Comparison of ENCODE assay signal across 26 mouse cellular contexts in genomic region chr14:46296275-46296674, GRCm38 (mm10).
DNase-seq lines count a peak whose midpoint lies in the region; ATAC-seq lines count a peak whose summit lies in the region.
"Had no signal": no experiment of that assay in that cellular context is flagged by ENCODE, and none has a peak within 500 bp of the region (broad histone marks: within the 10 kb centered on the region; RNA-seq: fewer than 3 reads in every experiment).

No protein-coding gene starts in this region.

- H3K36me3 ChIP-seq in hindbrain, embryonic 12.5 days = no peaks in the 10 kb centered on the region
- H3K36me3 ChIP-seq: embryonic facial prominence, embryonic 13.5 days; forebrain, embryonic 12.5 days; heart, embryonic 13.5 days; hindbrain, embryonic 10.5 days; limb, embryonic 12.5 days; midbrain, embryonic 13.5 days had no signal

- H3K9ac ChIP-seq in hindbrain, embryonic 12.5 days = no peak overlapping the region
- H3K9ac ChIP-seq: embryonic facial prominence, embryonic 13.5 days; forebrain, embryonic 12.5 days; heart, embryonic 13.5 days; limb, embryonic 12.5 days; liver, postnatal 0 days; midbrain, embryonic 13.5 days had no signal

- no peak overlapping the region for H3K4me3 ChIP-seq in hindbrain, embryonic 12.5 days
- H3K4me3 ChIP-seq: embryonic facial prominence, embryonic 13.5 days; erythroblast, embryonic 14.5 days; forebrain, embryonic 12.5 days; heart, embryonic 13.5 days; hindbrain, embryonic 10.5 days; limb, embryonic 12.5 days; megakaryocyte, embryonic 14.5 days; midbrain, embryonic 13.5 days had no signal

- intact Hi-C loops in heart, postnatal 25 days (cut with DNase I) = no loop called here

- DNase-seq in kidney, postnatal 10 days = peak; percentile 16
- DNase-seq in kidney, adult 11 months = no peak
- DNase-seq in gastrocnemius, adult 8-10 months (ENCODE audit: low spot score in 2 of 2) = peak; percentile 52 to 69
- DNase-seq in gastrocnemius, postnatal 25 days = peak; percentile 77
- peak; percentile 70 for DNase-seq in heart, postnatal 25 days (ENCODE audit: low spot score)
- DNase-seq: adrenal gland, postnatal 14 days; cerebellum, adult 2 months; cerebellum, postnatal 36 days; embryo, embryonic 11 days; kidney, postnatal 36 days; layer of hippocampus, postnatal 36 days; liver, postnatal 0 days had no signal

- H3K4me2 ChIP-seq in hindbrain, embryonic 12.5 days (replicated peaks) = no peak overlapping the region
- H3K4me2 ChIP-seq: embryonic facial prominence, embryonic 13.5 days; forebrain, embryonic 12.5 days; heart, embryonic 13.5 days; limb, embryonic 12.5 days; liver, embryonic 11.5 days; midbrain, embryonic 13.5 days had no signal

- no peaks in the 10 kb centered on the region for H3K9me3 ChIP-seq in hindbrain, embryonic 12.5 days (replicated peaks)
- H3K9me3 ChIP-seq: forebrain, embryonic 12.5 days; hindbrain, embryonic 10.5 days; limb, embryonic 12.5 days had no signal

- no peaks in the 10 kb centered on the region for H3K4me1 ChIP-seq in hindbrain, embryonic 12.5 days
- H3K4me1 ChIP-seq: forebrain, embryonic 12.5 days; hindbrain, embryonic 10.5 days; megakaryocyte, embryonic 14.5 days; midbrain, embryonic 13.5 days had no signal

- no peak for ATAC-seq in hindbrain, embryonic 12.5 days (ENCODE audit: low FRiP score)
- no peak for ATAC-seq in megakaryocyte, adult 5-6 weeks (ENCODE audit: poor library complexity, severe bottlenecking)
- ATAC-seq: hindbrain, postnatal 0 days; intestine, embryonic 16.5 days; liver, postnatal 0 days; lung, postnatal 0 days; midbrain, embryonic 13.5 days had no signal

- no peak overlapping the region for H3K27ac ChIP-seq in hindbrain, embryonic 12.5 days
- H3K27ac ChIP-seq: embryonic facial prominence, embryonic 13.5 days; forebrain, embryonic 12.5 days; heart, embryonic 13.5 days; hindbrain, embryonic 10.5 days; hindbrain, postnatal 0 days; limb, embryonic 12.5 days; midbrain, embryonic 13.5 days had no signal

- no peaks in the 10 kb centered on the region for H3K27me3 ChIP-seq in hindbrain, embryonic 12.5 days
- H3K27me3 ChIP-seq: embryonic facial prominence, embryonic 13.5 days; forebrain, embryonic 12.5 days; heart, embryonic 13.5 days; limb, embryonic 12.5 days; megakaryocyte, embryonic 14.5 days; midbrain, embryonic 13.5 days had no signal
